Mouse (Mus musculus) adrenal gland, adult 2 months (tissue): ENCODE measurements around the gene Prkci. TPM values are rescaled to one million over a fixed set of nuclear protein-coding genes. Genes with fewer than 3 reads are reported as not detected.

Experiments used
- DNase-seq: peaks from one replicate; pipeline ENCODE4 v3.0.0; 2021
- polyA plus RNA-seq: library from polyadenylated mRNA; depleted of rRNA; stranded (reverse); fragments of >200 nt; gene quantifications from 2 replicates; pipeline ENCODE4 v1.2.3, GENCODE M21; 2012
- total RNA-seq, 2 experiments: library from RNA; stranded (reverse); gene quantifications; 2 replicates each; pipeline ENCODE4 v1.2.3; 2021

The Prkci gene
- total and polyA plus RNA-seq, 3 experiments = 8.4 to 47.8 (median 47.5) TPM

- DNase-seq = no peak
Measured at GRCm38 (mm10) chr3:30994859-30995258, 688 bp upstream of the Prkci start.

GRCm38 (mm10) chr3:30995899-30996687 is 546 bp downstream of the Prkci start:
- DNase-seq = no peak

- peak; percentile 17 for DNase-seq
Measured at GRCm38 (mm10) chr3:30996688-30997014, 1.1 kb downstream of the Prkci start.

GRCm38 (mm10) chr3:30999401-31000017 is 4.0 kb downstream of the Prkci start:
- peak; percentile 14 for DNase-seq

GRCm38 (mm10) chr3:31000018-31000407 is 4.5 kb downstream of the Prkci start:
- no peak for DNase-seq

- no peak for DNase-seq
Measured at GRCm38 (mm10) chr3:31001048-31001676, 5.6 kb downstream of the Prkci start.

GRCm38 (mm10) chr3:31004320-31005209 is 9.0 kb downstream of the Prkci start:
- DNase-seq = no peak

GRCm38 (mm10) chr3:31014374-31014773 is 18.8 kb downstream of the Prkci start:
- DNase-seq = no peak

- no peak for DNase-seq
Measured at GRCm38 (mm10) chr3:31015682-31016443, 20.3 kb downstream of the Prkci start.

- DNase-seq = no peak
Measured at GRCm38 (mm10) chr3:31016594-31017196, 21.1 kb downstream of the Prkci start.

- DNase-seq = no peak
Measured at GRCm38 (mm10) chr3:31017652-31018051, 22.1 kb downstream of the Prkci start.

GRCm38 (mm10) chr3:31019287-31019686 is 23.7 kb downstream of the Prkci start:
- DNase-seq = no peak

- DNase-seq = no peak
Measured at GRCm38 (mm10) chr3:31019793-31020447, 24.4 kb downstream of the Prkci start.

- no peak for DNase-seq
Measured at GRCm38 (mm10) chr3:31020656-31021055, 25.1 kb downstream of the Prkci start.

GRCm38 (mm10) chr3:31022895-31023436 is 27.4 kb downstream of the Prkci start:
- DNase-seq = peak; percentile 46

GRCm38 (mm10) chr3:31027718-31028117 is 32.2 kb downstream of the Prkci start:
- no peak for DNase-seq

- DNase-seq = no peak
Measured at GRCm38 (mm10) chr3:31031621-31032020, 36.1 kb downstream of the Prkci start.

- DNase-seq = no peak
Measured at GRCm38 (mm10) chr3:31033644-31034043, 38.1 kb downstream of the Prkci start.

GRCm38 (mm10) chr3:31037851-31038250 is 42.3 kb downstream of the Prkci start:
- no peak for DNase-seq

GRCm38 (mm10) chr3:31038689-31039088 is 43.1 kb downstream of the Prkci start:
- peak; percentile 44 for DNase-seq
